Mouse (Mus musculus) A20 (cell line): Measurements from ENCODE around the gene Slc25a13.

Source experiments
- DNase-seq: peaks from one replicate; pipeline ENCODE4 v3.0.0-alpha.2; 2011; ENCODE audit warnings: low read depth, low spot score

The Slc25a13 gene

GRCm38 (mm10) chr6:6216507-6217285, at the start of gene Slc25a13:
Gene Slc25a13 (minus strand): TSS chr6:6217173.
- DNase-seq, result no peak

DNA sequence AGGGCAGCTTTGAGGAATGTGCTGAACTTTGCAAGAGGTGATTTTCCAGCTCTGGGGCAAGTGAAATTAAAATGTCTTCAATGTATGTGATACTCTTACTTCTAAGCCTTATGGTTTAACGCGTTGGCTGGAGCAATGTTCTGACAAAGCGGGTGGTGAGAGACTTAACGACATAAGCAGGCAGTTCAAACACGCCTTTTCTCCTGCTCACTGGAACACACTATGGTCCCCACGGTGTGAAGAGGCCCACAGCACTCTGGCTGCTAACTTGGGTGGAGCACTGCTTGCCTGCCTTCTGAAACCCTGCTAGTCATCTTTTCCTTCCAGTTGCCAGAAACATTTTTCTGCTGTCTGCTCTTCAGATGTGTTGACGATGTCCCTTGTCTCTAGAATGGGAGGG, 48.8 kb upstream of the Slc25a13 start:
- DNase-seq, result no peak

DNA sequence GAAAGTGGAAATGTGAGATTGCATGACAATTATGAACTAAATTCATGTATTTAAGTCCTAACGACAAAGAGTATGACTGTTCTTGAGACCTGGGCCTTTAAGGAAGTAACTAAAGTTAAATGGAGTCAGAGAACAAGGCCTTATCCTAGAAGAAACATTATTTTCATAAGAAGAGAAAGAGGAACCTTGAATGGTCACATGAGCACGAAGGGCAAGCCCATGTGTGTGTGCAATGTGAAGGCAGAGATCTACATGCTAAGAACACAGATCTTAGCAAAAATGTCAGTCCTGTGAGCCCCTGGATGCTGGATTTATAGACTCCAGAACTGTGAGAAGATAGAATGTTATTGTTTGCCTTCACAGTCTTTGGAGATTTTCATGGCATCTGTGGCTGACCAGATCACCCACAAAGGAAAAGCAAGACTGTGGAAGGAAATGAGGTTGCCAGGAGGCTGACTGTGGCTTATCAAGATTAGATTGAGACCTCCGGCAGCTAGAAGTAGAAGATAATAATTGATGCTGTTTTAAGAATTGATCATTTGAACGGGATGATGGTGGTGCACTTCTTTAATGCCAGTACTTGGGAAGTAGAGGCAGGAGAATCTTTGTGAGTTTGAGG, 46.4 kb upstream of the Slc25a13 start:
- DNase-seq, result no peak

DNA sequence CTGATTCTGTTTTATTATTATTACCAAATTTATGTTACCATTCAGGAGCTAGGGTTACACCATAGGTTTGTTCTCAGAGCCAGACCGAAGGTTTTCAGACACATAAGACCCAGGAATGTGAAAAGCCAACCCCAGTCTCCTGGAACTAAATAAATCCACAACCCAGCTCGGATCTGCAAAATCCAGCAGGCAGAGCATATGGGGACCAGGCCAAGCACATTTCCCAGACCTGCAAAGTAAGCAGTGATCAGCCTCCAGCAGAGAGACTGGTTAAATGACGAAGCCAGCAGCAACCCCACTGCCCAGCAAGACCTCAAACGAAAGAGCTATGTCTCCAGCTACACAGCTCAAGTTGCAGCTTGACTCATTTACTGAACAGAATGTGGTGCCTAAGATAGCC, 43.9 kb upstream of the Slc25a13 start:
- DNase-seq, result no peak

DNA sequence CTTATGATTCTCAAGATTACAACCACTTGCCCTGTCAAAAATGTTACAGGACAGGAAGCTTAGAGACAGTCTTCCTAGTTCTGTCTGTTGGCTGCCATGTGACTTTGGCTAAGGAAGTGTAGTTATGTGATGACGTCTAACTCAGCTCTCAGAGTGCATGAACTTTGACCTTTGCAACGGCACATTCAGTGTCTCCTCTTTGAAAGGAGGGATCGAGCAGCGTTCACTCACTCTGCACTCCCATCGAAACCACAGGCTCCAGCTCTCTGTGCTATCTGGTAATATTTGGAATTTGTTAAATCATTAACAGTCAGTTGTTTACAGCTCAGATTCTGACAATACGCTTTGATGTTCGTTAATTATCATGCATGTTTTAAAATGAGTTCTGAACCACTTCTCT, 31.5 kb upstream of the Slc25a13 start:
- no peak for DNase-seq

DNA sequence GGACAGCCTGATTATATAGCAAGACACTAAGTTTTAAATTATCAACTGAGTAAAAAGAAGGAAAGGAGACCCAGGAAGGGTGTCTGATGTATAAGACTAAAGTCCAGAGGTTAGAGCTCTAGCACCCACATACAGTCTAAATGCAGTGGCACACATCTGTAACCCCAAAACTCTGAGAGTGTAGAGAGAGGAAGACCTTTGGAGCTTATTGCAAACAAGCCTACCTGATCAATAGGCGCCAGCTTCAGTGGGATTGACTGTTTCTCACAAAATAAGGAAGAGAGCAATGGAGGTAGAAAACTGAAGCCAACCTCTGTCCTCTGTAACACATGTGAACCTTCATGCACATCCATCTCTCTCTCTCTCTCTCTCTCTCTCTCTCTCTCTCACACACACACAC, 26.9 kb upstream of the Slc25a13 start:
- no peak for DNase-seq

DNA sequence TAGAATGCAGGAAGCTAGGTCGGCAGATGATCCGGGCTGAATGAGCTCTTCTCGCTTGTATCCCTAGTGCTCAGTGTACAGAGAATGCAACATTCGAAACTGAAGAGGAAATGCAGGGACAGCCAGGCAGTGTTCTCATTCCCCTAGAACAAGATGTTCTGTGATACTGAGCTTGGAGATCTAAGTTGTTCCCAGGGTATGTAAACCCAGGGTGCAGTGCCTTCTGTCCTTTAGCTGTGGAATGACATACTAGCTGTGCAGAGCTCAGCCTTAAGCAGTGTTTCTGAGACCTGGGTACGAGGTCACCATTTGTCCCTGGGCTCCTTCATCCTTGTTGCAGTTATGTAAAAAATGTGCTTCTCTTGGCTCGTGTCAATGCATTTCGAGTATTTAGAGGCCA, 25.1 kb upstream of the Slc25a13 start:
- no peak for DNase-seq

DNA sequence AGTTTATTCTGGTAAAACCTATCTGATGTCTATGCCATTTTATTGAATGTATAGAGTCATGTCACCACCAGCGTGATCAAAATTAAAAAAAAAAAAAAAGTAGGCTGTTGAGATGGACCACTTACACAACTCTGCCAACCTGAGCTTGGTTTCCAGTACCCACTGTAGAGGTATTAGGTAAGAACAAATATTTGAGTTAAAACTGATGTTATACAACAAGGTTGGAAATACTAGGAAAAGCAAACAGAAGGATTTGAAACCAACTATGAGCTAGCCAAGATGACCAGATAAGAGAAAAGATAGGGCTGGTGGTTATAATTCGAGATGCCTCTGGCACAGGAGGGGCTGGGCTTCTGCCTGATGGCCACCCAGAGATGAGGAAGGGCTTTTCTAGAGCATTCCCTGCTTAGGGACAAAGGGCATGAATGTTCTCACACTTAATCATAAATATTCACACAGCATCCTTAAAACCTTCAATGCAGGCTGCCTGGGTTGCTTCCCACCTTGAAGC, 19.9 kb upstream of the Slc25a13 start:
- no peak for DNase-seq

DNA sequence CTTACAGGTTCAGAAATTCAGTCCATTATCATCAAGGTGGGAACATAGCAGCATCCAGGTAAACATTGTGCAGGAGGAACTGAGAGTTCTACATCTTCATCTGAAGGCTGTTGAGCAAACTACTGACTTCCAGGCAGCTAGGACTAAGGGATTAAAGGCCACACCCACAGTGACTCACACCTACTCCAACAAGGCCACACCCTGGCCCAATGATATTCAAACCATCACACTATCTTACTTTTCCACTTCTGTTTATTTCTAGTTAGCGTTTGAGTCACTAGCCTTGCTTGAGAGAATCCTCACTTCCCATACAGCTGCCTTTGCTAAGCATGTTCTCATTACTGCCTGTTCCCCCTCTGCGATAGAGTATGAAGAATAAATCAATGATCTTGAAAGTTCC, 13.3 kb upstream of the Slc25a13 start:
- DNase-seq, result no peak

- DNase-seq, result no peak
These were observed 5.7 kb upstream of the Slc25a13 start for GRCm38 (mm10) chr6:6222721-6223120.

- DNase-seq, result no peak
These were observed 3.6 kb upstream of the Slc25a13 start for GRCm38 (mm10) chr6:6220574-6220973.

DNA sequence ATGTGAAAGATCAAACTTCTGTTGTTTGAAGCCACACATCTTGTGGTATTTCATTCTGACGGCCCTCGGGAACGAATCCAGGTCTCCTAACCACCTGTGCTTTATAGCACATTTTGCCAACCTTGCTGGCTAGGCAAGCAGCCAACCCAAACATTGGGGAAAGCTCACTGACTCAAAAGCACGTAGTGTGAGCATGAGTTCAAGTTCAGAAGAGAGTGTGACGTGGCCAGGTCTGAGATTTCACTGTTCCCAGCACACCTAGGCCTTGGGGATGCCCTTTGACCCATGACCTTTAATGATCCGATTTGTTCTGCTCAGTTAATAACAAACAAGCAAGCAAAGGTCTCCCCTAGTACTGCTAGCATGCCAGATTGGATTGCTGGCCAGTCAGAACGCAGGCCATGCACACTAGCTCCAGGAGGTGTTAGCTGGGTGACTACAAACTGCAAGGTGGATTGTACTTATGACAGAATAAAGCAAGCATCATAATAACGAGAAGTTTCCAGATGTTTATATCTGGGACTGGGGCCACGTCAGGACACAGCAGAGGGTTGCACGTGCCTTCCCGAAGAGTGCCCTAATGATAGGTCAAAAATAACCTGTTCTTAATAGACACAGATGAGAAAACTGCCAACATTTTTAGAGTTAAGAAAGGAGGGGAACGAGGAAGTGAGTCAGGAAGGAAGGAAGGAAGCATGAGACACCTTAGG, 2.8 kb upstream of the Slc25a13 start:
- DNase-seq, result no peak

DNA sequence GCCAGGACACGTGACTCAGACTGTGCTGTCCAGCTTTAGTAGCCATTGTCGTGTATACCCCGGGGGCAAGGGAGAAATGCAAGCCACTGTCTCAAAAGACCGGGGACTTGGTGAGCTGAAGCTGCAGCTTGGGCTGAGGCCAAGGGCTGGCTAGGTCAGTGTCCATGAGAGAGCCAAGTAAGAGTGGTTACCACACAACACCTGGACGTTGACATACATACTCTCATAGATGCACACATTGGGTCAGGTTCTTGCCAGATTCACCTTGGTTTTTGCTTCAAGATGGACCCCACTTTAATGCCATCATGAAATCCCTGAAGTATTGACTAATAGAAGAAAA, 283 bp upstream of the Slc25a13 start:
- DNase-seq, result no peak

GRCm38 (mm10) chr6:6216120-6216506, 860 bp downstream of the Slc25a13 start:
- DNase-seq, result no peak

DNA sequence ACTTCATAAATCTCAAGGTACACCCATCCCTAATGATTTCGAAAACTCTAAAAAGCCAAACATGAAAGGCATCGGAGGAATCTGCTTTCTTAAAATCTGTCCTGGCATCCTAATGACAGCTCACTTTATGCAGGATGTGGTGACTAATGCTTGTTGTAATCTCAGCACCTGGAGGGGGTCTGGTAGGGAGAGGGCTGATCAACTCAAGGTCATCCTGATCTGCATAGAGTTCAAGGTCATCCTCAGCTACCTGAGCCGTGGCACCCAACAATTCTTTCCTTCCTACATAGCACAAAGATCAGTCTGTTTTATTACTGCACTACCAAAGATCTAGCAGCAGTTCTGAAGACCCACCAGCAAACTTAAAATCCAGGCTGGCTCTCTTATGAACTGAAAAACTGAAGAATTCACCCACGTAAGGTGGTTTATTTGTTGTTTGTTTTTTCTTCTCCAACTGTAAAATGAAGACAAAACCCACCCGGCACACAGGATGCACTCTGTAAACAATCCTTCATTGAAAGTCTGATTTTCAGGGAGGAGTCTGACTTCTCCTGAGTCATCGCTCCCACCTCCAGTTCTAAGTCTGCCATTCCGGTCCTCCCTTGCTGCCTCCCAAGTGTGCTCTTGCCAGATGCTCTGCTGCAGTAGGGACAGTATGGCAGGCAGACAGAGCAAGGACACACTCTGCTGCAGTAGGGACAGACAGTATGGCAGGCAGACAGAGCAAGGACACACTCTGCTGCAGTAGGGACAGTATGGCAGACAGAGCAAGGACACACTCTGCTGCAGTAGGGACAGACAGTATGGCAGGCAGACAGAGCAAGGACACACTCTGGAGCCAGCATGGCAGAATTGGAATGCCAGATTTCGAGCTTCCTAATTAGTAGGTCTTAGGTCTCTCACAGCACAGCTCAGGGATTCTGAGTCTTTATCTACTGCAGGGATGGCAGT, 4.3 kb downstream of the Slc25a13 start:
- DNase-seq, result no peak

DNA sequence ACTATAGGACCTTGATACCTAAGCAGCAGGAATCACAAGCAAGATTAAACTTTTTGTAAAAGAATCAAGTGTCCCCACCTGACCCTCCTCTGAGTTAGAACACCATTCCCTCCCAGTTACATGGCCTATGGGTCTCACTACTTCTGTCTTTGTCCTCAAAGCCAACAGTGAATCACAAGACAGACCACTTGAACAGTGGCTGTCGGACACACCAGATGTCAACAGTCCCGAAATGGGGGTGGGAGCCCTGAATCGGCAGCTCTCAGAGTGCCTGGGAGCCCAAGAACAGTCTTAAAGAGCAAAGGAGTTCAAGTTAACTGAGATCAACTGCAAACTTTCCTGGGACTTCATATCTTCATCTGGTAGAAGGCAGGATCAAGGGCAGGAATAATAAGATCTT, 5.0 kb downstream of the Slc25a13 start:
- no peak for DNase-seq

- DNase-seq, result no peak
These were observed 6.3 kb downstream of the Slc25a13 start for GRCm38 (mm10) chr6:6210637-6211036.

DNA sequence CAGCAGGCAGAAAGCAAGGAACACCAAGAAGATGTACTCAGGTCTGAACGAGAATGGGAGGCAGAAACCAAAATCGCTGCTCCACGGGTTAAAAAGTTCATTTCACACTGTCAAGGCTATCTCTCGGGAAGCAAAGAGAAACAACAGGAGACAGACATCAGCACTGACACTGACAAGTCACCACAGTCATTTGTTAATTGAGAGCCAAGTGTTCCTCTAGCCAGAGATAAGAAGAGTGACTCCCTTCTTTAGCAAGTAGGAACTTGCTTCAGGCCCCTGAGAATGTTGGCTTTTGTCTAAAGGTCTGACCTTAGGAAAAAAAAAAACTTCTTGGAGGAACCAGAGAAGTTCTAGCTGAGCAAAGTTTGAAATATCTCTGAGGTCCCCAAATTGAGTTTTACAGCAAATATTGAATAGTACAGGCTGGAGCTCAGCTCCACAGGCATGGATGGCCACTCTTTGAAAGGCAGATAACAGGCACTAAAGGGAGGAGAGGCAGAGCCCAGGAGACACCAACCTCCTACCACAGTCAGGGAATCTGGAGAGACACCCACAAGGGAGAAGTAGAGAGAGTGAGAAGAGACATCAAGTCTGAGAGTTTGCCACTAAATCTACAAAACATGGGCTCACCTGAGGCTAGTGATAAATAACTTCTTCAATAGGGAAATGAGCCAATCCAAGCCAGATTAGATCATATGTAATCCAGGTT, 8.5 kb downstream of the Slc25a13 start:
- no peak for DNase-seq

- DNase-seq, result no peak
These were observed 9.1 kb downstream of the Slc25a13 start for GRCm38 (mm10) chr6:6207836-6208235.

DNA sequence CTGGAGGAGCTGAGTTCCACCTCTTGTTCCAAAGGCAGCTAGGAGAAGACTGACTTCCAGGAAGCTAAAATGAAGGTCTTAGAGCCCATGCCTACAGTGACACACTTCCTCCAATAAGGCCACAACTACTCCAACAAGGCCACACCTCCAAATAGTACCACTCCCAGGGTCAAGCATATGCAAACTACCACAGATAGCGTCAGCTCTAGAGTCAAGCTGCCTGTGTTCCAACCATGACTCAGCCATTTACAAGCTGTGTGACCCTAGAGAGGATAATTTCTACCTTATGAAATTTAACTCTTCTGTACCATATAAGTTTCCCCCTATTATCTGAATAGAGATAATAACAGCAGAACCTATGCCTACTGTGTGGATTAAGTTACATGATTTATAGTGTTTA, 9.6 kb downstream of the Slc25a13 start:
- DNase-seq, result no peak

DNA sequence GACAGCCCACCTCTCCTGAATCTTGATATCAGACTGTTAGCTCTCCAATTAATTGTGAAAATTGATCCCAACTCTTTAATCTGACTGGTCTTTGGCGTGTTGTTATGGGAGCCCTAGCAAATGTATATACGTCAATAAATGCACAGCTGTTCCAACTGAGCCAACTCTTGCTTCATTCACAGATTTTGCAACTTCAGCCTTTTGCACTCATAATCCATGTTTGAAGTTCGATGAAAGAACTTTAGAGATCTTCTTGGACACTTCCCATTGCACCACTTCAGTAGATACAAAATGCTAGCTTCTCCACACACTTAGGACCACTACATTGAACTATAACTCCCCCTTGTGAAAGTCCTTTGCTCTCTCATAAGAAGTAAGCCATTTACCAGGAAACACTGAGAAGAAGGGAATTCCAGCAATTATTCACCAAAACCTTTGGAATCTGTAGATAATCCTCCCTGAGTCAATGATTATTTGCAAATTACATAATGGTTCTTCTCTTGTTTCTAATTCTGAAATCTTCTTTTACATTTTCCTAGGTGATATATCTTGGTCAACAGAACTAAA, 11.3 kb downstream of the Slc25a13 start:
- no peak for DNase-seq
